Mouse (Mus musculus) adrenal gland, adult 18-20 months (tissue): ENCODE measurements at regions not wholly inside any gene's neighbourhood (a gene's known extent, or its start where the extent isn't known, plus 50 kb on each side); places are given as distances from the start of the nearest gene placed in this dataset.
"Not testable (repeated sequence)": the region's sequence is repeated elsewhere in the genome, so short reads cannot be mapped to it uniquely, and the experiment has no call there.

Source experiments
- DNase-seq, 2 experiments: peaks; one replicate each; pipeline ENCODE4 v3.0.0; 2021 to 2022; ENCODE audit warnings: low spot score in 2 of 2

DNA sequence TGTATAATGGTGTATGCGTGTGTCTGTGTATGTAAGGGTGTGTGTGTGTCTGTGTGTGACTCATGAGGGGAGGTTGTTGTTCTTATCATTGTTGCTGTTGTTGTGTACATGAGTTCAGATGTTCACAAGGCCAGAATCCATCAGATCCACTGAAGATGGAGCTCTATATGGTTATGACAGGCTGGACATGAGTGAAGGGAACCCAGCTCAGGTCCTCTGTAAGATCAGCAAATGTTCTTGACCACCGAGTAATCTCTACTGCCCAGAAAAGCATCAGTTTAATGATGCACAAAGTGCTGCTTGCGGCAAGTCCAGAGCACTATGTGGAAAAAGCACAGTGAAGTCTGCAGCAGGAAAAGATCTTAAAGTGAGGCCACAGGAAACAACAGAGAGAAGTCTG, 77.5 kb downstream of the Gm15319 start:
- DNase-seq: not testable (repeated sequence)

DNA sequence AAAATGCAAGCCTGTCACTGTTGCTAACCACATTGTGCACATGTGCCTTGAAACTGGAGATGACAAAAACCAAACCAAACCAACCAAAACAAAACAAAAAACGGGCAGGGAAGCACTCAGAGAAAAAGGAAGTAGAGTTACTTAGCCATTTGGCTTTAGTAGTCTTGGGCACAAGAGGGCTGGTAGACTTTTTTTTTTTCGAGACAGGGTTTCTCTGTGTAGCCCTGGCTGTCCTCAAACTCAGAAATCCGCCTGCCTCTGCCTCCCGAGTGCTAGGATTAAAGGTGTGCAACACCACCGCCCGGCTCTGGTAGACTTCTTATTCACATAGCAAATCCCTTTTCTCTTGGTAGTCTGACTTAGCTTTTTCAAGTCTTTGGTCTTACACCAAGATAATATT, 78.2 kb downstream of the Gm15319 start:
- DNase-seq: peak in 1 of 2 experiments; percentile 21

DNA sequence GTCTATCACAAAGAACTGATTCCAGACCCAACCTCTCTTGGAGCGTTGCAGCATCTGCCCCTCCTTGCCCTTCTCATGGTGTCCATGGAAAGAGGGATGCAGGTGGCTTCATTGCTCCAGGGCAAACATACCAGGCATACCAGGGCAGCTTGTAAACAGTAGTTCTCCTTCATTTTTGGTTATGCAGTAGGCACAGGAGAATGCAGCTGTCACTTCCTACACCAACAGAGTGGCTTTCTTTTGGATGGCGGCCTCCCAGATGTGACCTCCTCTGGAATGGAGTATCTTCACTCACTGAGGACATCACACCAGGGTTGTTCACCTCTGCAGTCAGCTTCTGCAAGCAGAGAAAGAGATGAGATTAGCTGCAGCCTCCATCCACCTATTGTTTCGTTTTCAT, 79.9 kb downstream of the Gm15319 start:
- not testable (repeated sequence) for DNase-seq

DNA sequence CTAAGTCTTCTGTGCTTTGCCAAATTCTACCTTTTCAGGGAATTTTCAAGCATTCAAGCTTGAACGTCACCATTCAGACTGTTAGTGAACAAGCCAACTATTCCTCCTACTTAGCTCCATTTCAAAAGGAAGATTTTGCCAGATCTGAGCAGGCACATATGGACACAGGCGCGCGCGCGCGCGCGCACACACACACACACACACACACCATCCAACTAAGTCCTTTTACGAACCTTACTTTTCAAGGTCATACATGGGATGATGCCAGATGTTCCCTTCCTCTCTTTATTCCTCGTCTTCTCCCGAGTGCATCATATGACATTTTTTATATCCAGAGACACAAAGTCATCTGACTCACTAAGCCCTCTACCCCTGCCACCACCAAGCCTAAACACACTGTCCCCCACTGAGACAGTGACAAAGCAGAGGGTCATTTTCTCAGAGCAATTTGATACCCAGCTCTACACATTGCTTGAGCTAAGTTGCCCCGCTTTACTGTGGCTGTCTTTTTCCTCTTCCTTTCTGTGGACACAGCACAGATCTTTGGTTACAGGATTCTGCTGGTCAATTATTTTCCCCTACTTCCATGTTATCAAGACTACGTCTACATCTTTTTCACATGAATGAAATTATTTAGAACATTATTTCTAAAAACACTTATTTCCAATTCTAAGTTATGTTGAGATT, 81.7 kb downstream of the Gm15319 start:
- not testable (repeated sequence) for DNase-seq

DNA sequence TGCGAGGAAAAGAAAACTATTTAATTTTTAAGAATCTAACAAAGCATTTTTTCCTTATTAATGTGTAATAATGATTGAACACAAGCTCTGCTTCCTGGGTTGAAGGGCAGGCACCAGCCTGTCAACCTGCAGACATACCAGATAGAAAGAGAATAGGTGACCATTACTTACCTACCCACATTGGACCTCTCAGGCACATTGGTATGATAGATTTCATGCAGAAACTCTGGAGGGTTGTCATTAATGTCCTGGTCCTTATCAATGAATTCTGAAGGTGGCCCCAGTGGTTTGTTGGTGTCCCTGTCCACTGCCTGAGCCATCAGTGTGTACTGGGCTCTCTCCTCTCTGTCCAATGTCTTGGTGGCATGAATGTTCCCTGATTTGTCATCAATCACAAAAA, 85.3 kb downstream of the Gm15319 start:
- not testable (repeated sequence) for DNase-seq

DNA sequence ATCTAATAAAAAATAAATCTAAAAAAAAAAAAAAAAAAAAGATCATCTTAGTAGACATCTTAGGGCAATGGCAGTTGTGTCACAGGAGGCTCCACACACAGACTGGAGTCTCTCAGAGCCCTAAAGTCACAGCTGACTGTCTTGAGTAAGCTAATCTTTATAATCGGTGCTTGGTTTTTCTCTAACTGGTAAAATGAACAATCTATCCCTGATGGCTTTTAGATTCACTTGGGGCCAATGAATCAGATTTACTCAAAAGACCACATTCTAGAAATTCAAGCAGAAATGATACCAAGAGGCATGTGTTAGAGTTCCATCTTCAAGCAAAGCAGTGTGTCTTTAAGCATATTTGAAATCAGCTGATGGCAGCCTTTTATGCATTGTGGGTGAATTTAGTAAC, 86.3 kb downstream of the Gm15319 start:
- not testable (repeated sequence) for DNase-seq

DNA sequence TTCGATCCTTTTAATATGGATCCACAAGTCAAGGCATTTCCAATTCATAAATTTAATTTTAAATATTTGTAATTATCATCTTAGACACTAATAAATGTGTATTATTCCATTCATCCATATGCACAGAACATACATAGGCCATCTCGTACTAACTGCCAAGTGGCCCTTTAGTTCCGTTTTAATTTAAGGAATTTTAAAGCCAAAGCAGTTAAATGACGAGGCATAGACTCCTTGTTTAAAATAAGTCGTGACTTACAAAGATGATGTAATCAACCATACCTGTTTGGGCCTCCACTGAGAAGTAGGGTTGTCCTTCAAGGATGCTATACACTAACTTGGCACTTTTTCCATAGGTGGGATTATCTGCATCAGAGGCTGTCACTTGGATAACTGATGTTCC, 89.2 kb downstream of the Gm15319 start:
- not testable (repeated sequence) for DNase-seq

DNA sequence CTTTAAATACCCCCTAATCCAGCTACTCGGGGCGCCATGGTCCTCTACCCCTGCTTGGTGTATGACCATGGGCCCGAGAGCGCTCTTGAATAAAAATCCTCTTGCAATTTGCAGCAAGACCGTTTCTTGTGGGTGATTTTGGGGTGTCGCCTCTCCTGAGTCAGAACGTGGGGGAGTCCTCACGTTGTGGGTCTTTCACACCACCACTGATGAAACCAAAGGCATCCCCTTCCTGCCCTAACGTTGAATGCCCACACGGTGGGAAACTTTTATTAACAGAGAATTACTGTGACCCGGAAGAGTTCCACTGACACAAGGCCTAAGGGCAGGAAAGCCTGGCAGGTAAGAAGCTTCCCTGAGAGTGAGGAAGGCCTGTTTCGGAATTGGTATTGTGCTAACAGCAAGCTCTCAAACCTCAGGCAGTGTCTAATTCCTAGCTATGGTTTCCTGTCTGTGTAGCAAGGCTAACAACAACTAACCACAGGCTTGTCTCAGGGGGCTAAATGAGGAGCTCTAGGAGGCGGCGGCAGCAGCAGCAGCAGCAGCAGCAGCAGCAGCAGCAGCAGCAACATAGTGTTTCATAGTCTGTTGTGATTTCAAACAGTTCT, 95.4 kb downstream of the Gm15319 start:
- DNase-seq: peak in 1 of 2 experiments; percentile 31

DNA sequence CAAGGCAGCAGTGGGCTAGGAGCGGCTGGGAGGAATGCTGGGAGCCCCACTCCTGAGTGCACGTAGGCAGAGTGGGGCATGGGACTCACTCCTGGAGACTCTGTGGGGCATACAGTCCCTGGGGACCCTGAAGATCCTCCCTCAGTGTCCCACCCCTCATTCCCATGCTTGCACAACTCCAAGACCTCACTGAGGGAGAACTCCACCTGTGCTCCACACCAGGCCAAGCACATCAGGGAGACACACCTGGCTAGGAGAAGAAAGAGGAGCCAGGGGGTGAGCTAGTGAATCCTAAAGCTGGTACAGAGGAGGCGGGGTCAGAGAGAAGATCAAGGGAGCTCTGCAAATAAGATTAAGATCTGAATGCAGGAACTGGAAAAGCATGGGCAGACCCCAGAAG, 96.2 kb downstream of the Gm15319 start:
- DNase-seq: peak; percentile 41 to 46

DNA sequence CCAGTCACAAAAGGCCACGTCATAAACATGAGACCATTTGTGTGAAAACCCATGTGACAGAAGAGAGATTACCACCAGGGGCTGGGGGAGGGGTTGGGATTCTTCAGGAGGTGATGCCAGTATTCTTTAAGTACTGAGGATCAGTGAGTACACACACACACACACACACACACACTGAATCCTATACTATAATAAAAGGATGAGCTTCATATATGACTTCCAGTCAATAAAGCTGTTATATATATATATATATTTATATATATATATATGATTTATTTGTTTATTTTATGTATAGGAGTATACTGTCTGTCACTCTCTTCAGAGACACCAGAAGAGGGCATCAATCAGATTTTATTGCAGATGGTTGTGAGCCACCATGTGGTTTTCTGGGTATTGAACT, 98.4 kb downstream of the Gm15319 start:
- not testable (repeated sequence) for DNase-seq

DNA sequence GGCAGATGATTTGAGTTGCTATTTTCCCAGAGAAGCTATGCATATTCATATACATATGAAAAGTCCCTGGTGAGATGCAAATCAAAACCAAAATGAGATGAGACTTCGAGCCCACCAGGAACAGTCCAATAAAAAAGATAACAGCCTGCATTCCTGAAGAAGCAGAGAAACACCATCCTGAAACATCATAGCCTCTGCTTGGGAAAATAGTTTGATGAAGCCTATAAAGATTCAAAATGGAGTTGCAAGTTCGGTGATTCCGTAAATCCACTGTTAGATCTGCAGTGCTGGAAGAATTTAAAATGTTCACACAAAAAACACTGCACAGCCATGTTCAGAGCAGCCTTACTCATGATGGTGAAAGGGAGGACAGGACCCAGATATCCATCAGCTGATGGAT, 98.9 kb downstream of the Gm15319 start:
- peak in 1 of 2 experiments; percentile 20 for DNase-seq

DNA sequence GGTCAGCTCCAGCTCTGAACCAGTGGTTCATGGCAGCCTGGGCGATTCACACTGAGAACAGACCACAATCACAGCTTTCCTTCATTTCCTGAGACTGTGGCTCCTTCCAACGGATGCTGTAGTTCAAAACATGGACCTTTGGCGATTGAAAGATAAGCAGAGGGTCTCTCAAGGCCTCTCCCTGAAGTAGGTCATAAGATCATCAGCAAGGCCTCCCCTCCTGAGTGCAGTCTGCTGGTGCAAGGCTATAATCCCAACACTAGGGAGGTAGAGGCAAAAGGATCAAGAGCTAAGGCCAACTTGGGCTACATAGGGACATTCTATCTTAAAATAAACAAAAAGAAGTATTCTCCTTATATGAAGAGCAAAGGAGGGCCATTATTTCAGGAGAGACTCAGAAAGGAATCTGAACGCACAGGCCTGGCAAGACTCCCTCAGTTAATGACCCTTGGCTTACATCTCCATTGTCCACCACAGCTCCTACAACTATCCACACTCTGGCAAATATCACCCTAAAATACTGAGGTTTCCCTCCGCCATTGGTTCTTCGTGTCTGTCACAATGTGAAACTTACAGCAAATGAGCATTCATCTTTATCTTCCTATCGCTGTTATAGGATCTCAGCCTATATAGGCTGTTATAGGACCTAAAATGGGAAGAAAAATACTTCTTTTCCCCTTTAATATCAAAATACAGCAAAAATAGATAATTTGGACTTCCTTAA, 100.0 kb downstream of the Gm15319 start:
- DNase-seq: peak in 1 of 2 experiments; percentile 33

DNA sequence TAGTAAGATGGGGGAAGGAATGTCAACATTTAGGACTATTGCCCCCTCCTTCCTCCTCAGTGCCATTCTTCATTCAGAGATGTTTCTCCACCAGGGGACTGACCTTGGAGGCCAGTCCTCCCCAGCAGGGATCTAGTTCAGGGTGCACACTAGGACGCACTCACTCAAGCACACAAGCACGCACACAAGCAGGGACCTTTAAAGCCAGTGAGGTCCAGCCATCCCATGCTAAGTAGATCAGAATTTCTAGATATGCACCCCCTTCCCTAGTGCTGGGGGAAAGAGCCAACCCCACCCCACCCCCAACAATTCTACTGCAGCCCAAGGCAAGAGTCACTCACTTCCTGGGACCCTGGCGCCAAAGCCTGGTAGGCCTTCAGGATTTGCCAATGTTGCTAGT, 100.8 kb downstream of the Gm15319 start:
- peak in 1 of 2 experiments; percentile 21 for DNase-seq

DNA sequence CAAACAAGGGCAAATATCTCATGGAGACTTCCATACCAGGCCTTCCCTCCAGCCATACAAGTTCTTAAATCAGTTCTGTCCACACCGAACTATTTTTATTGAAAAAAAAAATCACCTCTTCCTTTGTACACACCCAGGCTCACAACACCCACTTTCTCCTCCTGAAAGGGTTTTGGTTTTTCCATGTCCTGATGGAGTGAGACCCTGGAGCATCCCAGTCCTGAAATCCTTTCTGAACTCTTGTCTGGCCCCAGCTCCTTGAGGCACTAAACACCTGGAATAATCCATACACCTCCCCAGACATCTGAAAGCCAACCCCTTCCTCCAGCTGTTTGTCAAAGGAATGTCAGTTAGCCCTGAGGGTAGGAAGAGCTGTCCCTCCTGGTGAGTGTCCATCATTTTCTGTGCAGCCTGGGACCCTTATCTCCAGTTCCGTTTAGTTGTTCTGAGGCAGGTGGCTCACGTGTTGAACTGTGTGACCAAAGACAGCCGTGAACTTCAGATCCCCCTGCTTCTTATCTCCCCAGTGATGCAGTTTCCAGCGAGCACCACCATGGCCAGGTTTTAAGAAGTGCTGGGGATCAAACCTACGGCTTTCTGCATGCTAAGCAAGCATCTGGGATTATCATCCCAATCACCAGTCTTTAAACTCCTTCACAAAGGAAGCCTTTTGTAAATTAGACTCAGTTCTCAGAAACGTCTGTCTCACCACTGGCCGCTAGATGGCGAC, 101.4 kb downstream of the Gm15319 start:
- not testable (repeated sequence) for DNase-seq

DNA sequence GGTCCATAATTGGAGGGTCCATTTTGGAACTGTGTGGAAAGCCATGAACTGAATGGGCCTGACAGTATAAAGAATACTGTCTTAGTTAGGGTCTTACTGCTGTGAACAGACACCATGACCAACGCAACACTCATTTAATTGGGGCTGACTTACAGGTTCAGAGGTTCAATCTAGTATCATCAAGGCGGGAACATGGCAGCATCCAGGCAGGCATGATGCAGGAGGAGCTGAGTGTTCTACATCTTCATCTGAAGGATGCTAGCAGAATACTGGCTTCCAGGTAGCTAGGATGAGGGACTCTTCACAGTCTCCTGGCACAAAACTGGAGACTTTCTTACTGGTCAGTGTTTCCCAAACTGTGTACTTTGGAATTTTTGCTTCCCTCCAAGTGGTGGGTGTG, 102.0 kb downstream of the Gm15319 start:
- peak; percentile 53 to 54 for DNase-seq

DNA sequence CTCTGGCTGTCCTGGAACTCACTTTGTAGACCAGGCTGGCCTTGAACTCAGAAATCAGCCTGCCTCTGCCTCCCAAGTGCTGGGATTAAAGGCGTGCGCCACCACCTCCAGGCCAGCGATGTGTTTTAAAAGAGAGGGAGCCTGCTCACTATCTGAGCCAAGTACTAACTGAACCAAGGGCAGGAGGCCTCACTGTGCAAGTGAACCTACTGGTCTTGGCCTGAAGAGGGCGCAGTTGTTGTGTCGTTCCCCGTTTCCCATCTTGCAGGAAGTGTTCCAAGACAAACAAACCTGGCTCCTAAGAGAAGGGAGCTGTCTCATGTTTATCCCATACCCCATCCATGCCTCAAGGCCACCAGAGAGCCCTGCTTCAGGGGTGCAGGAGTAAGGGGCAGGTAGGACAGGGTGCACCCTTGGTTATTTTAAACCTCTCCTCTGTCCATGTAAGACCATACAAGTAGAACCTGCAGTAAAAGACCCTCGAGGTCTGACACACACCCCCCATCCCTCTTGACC, 102.8 kb downstream of the Gm15319 start:
- DNase-seq: not testable (repeated sequence)

DNA sequence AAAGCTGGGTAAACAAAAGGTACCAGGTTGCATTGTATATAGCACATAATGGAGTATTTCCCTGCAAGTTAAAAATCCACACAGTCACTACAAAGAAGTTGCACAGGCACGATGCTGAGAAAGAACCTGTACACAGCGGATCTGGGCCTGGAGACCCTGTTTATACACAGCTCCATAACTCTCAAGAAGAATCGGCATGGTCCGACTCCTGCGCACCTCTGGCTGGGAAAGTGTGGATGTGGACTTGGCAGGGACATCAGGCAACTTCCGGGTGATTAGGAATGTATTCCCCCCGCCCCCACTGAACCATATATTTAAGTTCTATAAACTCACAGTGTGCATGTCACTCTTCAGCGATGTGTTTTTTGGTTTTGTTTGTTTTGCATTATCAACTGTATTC, 103.3 kb downstream of the Gm15319 start:
- DNase-seq: peak in 1 of 2 experiments; percentile 28
